Mouse (Mus musculus) bone marrow macrophage, adult 2 months (primary cell): ENCODE results near the gene Akap9.

Experiments
- CTCF ChIP-seq: IDR thresholded peaks from 2 replicates; pipeline ENCODE4 v1.5.1; 2012; ENCODE audit warnings: low read depth, mild to moderate bottlenecking, low read length, moderate library complexity
- POLR2A ChIP-seq: IDR thresholded peaks from 2 replicates; pipeline ENCODE4 v1.6.1; 2012; ENCODE audit warnings: mild to moderate bottlenecking, low read depth, low read length, borderline replicate concordance

DNA sequence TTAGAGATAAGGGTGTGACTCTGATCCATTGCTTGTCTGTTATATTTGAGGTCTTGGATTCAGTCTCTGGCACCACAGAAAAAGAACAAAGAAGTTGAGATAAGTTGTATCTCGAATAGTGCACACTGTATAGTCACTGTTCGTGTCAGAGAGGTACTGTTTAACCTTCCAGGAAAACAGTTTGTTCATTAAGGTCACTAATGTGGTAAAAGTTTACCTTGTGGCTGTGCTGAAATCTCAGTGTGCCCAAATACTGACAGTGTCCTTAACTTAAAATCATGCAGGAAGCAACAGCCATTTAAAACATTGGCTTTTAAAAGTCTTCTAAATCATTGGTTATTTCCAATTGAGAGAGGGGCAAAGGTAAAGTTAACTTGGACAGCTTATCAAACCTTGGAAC lies 43.1 kb downstream of the Akap9 start:
- TF ChIP-seq CTCF: no peak
- TF ChIP-seq POLR2A: no peak
